Comparison of ENCODE assay signal across 32 mouse cellular contexts in genomic region chr19:51043544-51043943, GRCm38 (mm10).
"Had no signal": no experiment of that assay in that cellular context is flagged by ENCODE, and none has a peak within 500 bp of the region (broad histone marks: within the 10 kb centered on the region; RNA-seq: fewer than 3 reads in every experiment).

No protein-coding gene starts in this region.

- DNase-seq: left cerebral cortex, postnatal 4 days; liver; liver, embryonic 13.5 days; liver, postnatal 0 days; lung, adult 18-20 months; lung, adult 2 months; lung, embryonic 14.5 days; lung, postnatal 10 days; lung, postnatal 14 days; lung, postnatal 36 days; lung, postnatal 4 days; midbrain, embryonic 14.5 days had no signal

- H3K9ac ChIP-seq: limb, embryonic 12.5 days; limb, embryonic 13.5 days; limb, embryonic 15.5 days; liver, embryonic 12.5 days; liver, embryonic 13.5 days; liver, embryonic 14.5 days; liver, embryonic 15.5 days; liver, postnatal 0 days; lung, embryonic 14.5 days; lung, embryonic 15.5 days; midbrain, embryonic 12.5 days; midbrain, embryonic 13.5 days; midbrain, embryonic 15.5 days; neural tube, embryonic 12.5 days had no signal

- H3K4me3 ChIP-seq: limb, embryonic 10.5 days; limb, embryonic 12.5 days; limb, embryonic 13.5 days; limb, embryonic 15.5 days; liver, embryonic 12.5 days; liver, embryonic 13.5 days; liver, embryonic 15.5 days; lung, embryonic 15.5 days; megakaryocyte, embryonic 14.5 days; midbrain, embryonic 10.5 days; midbrain, embryonic 12.5 days; midbrain, embryonic 13.5 days; midbrain, embryonic 15.5 days; myocyte; neural tube, embryonic 12.5 days had no signal

- H3K4me2 ChIP-seq: limb, embryonic 12.5 days; limb, embryonic 13.5 days; limb, embryonic 15.5 days; liver, embryonic 11.5 days; liver, embryonic 12.5 days; liver, embryonic 13.5 days; liver, embryonic 15.5 days; lung, embryonic 14.5 days; lung, embryonic 15.5 days; midbrain, embryonic 11.5 days; midbrain, embryonic 12.5 days; midbrain, embryonic 13.5 days; midbrain, embryonic 15.5 days; neural tube, embryonic 12.5 days had no signal

- H3K36me3 ChIP-seq: limb, embryonic 10.5 days; limb, embryonic 12.5 days; limb, embryonic 13.5 days; limb, embryonic 15.5 days; liver, embryonic 12.5 days; liver, embryonic 13.5 days; liver, embryonic 15.5 days; lung, embryonic 15.5 days; midbrain, embryonic 10.5 days; midbrain, embryonic 12.5 days; midbrain, embryonic 13.5 days; midbrain, embryonic 15.5 days; neural tube, embryonic 12.5 days had no signal

- H3K9me3 ChIP-seq: limb, embryonic 10.5 days; limb, embryonic 12.5 days; limb, embryonic 13.5 days; limb, embryonic 15.5 days; liver, embryonic 12.5 days; liver, embryonic 13.5 days; liver, embryonic 15.5 days; lung, embryonic 15.5 days; megakaryocyte, embryonic 14.5 days; midbrain, embryonic 10.5 days; midbrain, embryonic 12.5 days; midbrain, embryonic 13.5 days; midbrain, embryonic 15.5 days; neural tube, embryonic 12.5 days had no signal

- H3K4me1 ChIP-seq: limb, embryonic 10.5 days; limb, embryonic 12.5 days; limb, embryonic 13.5 days; limb, embryonic 15.5 days; liver, embryonic 12.5 days; liver, embryonic 13.5 days; liver, embryonic 15.5 days; lung, embryonic 15.5 days; megakaryocyte, embryonic 14.5 days; midbrain, embryonic 10.5 days; midbrain, embryonic 12.5 days; midbrain, embryonic 13.5 days; midbrain, embryonic 15.5 days; neural tube, embryonic 12.5 days had no signal

- H3K27ac ChIP-seq: limb, embryonic 10.5 days; limb, embryonic 12.5 days; limb, embryonic 13.5 days; limb, embryonic 15.5 days; liver, embryonic 12.5 days; liver, embryonic 13.5 days; liver, embryonic 14.5 days; liver, embryonic 15.5 days; lung, embryonic 15.5 days; macrophage; midbrain, embryonic 10.5 days; midbrain, embryonic 12.5 days; midbrain, embryonic 13.5 days; midbrain, embryonic 15.5 days; neural tube, embryonic 12.5 days had no signal

- H3K27me3 ChIP-seq: limb, embryonic 12.5 days; limb, embryonic 13.5 days; limb, embryonic 15.5 days; liver, embryonic 12.5 days; liver, embryonic 13.5 days; liver, embryonic 15.5 days; lung, embryonic 15.5 days; megakaryocyte, embryonic 14.5 days; midbrain, embryonic 12.5 days; midbrain, embryonic 13.5 days; midbrain, embryonic 15.5 days; neural tube, embryonic 12.5 days had no signal

- ATAC-seq: liver, embryonic 12.5 days; liver, postnatal 0 days; lung, postnatal 0 days; midbrain, embryonic 13.5 days; midbrain, embryonic 15.5 days; midbrain, embryonic 16.5 days had no signal
